Mouse (Mus musculus) embryonic facial prominence, embryonic 10.5 days (tissue): ENCODE measurements around the gene Csnk2a2. TPM values are rescaled to one million over a fixed set of nuclear protein-coding genes. Genes with fewer than 3 reads are reported as not detected.

Experiments used
- DNase-seq: peaks from one replicate; pipeline ENCODE4 v3.0.0-alpha.2; 2017; ENCODE audit warnings: low spot score
- H3K27ac ChIP-seq: fragments of 300-500 bp; sonication (generic); replicated peaks from 2 replicates; pipeline ENCODE4 v1.5.1; 2016; ENCODE audit warnings: mild to moderate bottlenecking
- H3K27me3 ChIP-seq: fragments of 300-500 bp; sonication (generic); replicated peaks from 2 replicates; pipeline ENCODE4 v1.6.1; 2016; ENCODE audit warnings: low read depth, mild to moderate bottlenecking; ENCODE audit not compliant: poor library complexity, severe bottlenecking
- H3K36me3 ChIP-seq: fragments of 300-500 bp; sonication (generic); replicated peaks from 2 replicates; pipeline ENCODE4 v1.6.1; 2016; ENCODE audit warnings: mild to moderate bottlenecking, moderate library complexity
- H3K4me1 ChIP-seq: fragments of 300-500 bp; sonication (generic); 2 replicates; pipeline ENCODE4 v1.6.1; 2016
- H3K4me3 ChIP-seq: fragments of 300-500 bp; sonication (generic); 2 replicates; pipeline ENCODE4 v1.5.1; 2016; ENCODE audit warnings: mild to moderate bottlenecking, moderate library complexity
- H3K9me3 ChIP-seq: fragments of 300-500 bp; sonication (generic); 2 replicates; pipeline ENCODE4 v1.6.1; 2016; ENCODE audit warnings: mild to moderate bottlenecking
- WGBS: fragments of 180-500 bp; shearing (Covaris S2); methylation state at CpG from one replicate; pipeline ENCODE4 v1.1.7; 2016; 5-methylcytosine and 5-hydroxymethylcytosine counted together
- polyA plus RNA-seq: library from polyadenylated mRNA; unstranded; fragments of >200 nt; fragmentation: Nextera tagmentation; extraction: Ambion mirVana; gene quantifications from 2 replicates; pipeline ENCODE4 v1.2.1, GENCODE M21; 2016

The Csnk2a2 gene
- polyA plus RNA-seq, 1 experiment from 2014 or later, result 15.2 TPM

GRCm38 (mm10) chr8:95433124-95433523 lies 56.7 kb downstream of the Csnk2a2 start:
- H3K4me1 ChIP-seq, result peaks cover 46% of the 10 kb centered on the region
- no peaks in the 10 kb centered on the region for H3K27me3 ChIP-seq
- no peak overlapping the region for H3K27ac ChIP-seq
- no peaks in the 10 kb centered on the region; the same call in none of the 2 replicates for H3K36me3 ChIP-seq
- H3K4me3 ChIP-seq, result peak overlapping the region; percentile 91
- no peaks in the 10 kb centered on the region for H3K9me3 ChIP-seq
- DNase-seq, result no peak
- WGBS, result 80% methylated on average over 4 of the region's 4 CpGs

GRCm38 (mm10) chr8:95432471-95432870 lies 57.4 kb downstream of the Csnk2a2 start:
- no peak overlapping the region for H3K27ac ChIP-seq
- WGBS, result 90% methylated on average over 3 of the region's 3 CpGs
- no peaks in the 10 kb centered on the region; the same call in none of the 2 replicates for H3K36me3 ChIP-seq
- no peak for DNase-seq
- H3K27me3 ChIP-seq, result no peaks in the 10 kb centered on the region
- H3K4me3 ChIP-seq, result no peak overlapping the region
- no peaks in the 10 kb centered on the region for H3K9me3 ChIP-seq
- H3K4me1 ChIP-seq, result peaks cover 52% of the 10 kb centered on the region

GRCm38 (mm10) chr8:95429945-95430344 lies 59.9 kb downstream of the Csnk2a2 start:
- peaks cover 60% of the 10 kb centered on the region for H3K4me1 ChIP-seq

GRCm38 (mm10) chr8:95427594-95428535 lies 62.0 kb downstream of the Csnk2a2 start:
- H3K4me3 ChIP-seq, result no peak overlapping the region

More at GRCm38 (mm10) chr8:95429945-95430344, 59.9 kb downstream of the Csnk2a2 start:
- Histone ChIP-seq H3K27me3 (no peaks in the 10 kb centered on the region), H3K9me3 (no peaks in the 10 kb centered on the region), H3K4me3 (0 out of 2 replicates have a peak overlapping the region, but pooled peaks have one; percentile 1), H3K36me3 (no peaks in the 10 kb centered on the region; the same call in none of the 2 replicates), H3K27ac (no peak overlapping the region)
- DNase-seq, result peak; percentile 45
- WGBS, result 47% methylated on average over 3 of the region's 3 CpGs

GRCm38 (mm10) chr8:95426781-95427281 lies 63.0 kb downstream of the Csnk2a2 start:
- no peak for DNase-seq
- Histone ChIP-seq H3K27ac (no peak overlapping the region), H3K4me1 (peaks cover 40% of the 10 kb centered on the region), H3K4me3 (no peak overlapping the region), H3K9me3 (no peaks in the 10 kb centered on the region), H3K36me3 (peaks cover 26% of the 10 kb centered on the region), H3K27me3 (no peaks in the 10 kb centered on the region)
- WGBS, result 85% methylated on average over 2 of the region's 2 CpGs

More at GRCm38 (mm10) chr8:95427594-95428535, 62.0 kb downstream of the Csnk2a2 start:
- Histone ChIP-seq H3K9me3 (no peaks in the 10 kb centered on the region), H3K27me3 (no peaks in the 10 kb centered on the region), H3K4me1 (peaks cover 49% of the 10 kb centered on the region), H3K27ac (peak overlapping the region; percentile 55), H3K36me3 (peaks cover 16% of the 10 kb centered on the region)
- peak; percentile 73 for DNase-seq
- WGBS, result 41% methylated on average over 12 of the region's 12 CpGs

GRCm38 (mm10) chr8:95424682-95425081 lies 65.2 kb downstream of the Csnk2a2 start:
- Histone ChIP-seq H3K4me1 (peaks cover 25% of the 10 kb centered on the region), H3K27me3 (no peaks in the 10 kb centered on the region), H3K9me3 (no peaks in the 10 kb centered on the region), H3K27ac (no peak overlapping the region), H3K4me3 (no peak overlapping the region), H3K36me3 (peaks cover 48% of the 10 kb centered on the region)
- DNase-seq, result no peak
- WGBS, result 92% methylated on average over 7 of the region's 7 CpGs

- WGBS, result 91% methylated on average over 14 of the region's 14 CpGs
- H3K4me1 ChIP-seq, result peaks cover 6% of the 10 kb centered on the region
- H3K9me3 ChIP-seq, result no peaks in the 10 kb centered on the region
- H3K36me3 ChIP-seq, result peaks cover 61% of the 10 kb centered on the region
- H3K27ac ChIP-seq, result no peak overlapping the region
- H3K4me3 ChIP-seq, result no peak overlapping the region
- no peaks in the 10 kb centered on the region for H3K27me3 ChIP-seq
- DNase-seq, result no peak
Observed at GRCm38 (mm10) chr8:95422193-95422810, 67.5 kb downstream of the Csnk2a2 start.

GRCm38 (mm10) chr8:95411309-95411972 lies 78.4 kb downstream of the Csnk2a2 start:
- no peaks in the 10 kb centered on the region for H3K36me3 ChIP-seq
- H3K4me3 ChIP-seq, result no peak overlapping the region
- peak; percentile 29 for DNase-seq
- no peaks in the 10 kb centered on the region for H3K27me3 ChIP-seq
- peaks cover 9% of the 10 kb centered on the region for H3K4me1 ChIP-seq
- H3K27ac ChIP-seq, result peak overlapping the region; percentile 40; the same call in 1 of the 2 replicates
- 42% methylated on average over 10 of the region's 10 CpGs for WGBS
- no peaks in the 10 kb centered on the region for H3K9me3 ChIP-seq

- Histone ChIP-seq H3K9me3 (no peaks in the 10 kb centered on the region), H3K36me3 (no peaks in the 10 kb centered on the region), H3K27me3 (no peaks in the 10 kb centered on the region), H3K4me3 (no peak overlapping the region), H3K27ac (no peak overlapping the region), H3K4me1 (peaks cover 9% of the 10 kb centered on the region)
- 83% methylated on average over 5 of the region's 5 CpGs for WGBS
- DNase-seq, result no peak
Observed at GRCm38 (mm10) chr8:95409518-95409917, 80.3 kb downstream of the Csnk2a2 start.

- Histone ChIP-seq H3K4me1 (peaks cover 18% of the 10 kb centered on the region), H3K27ac (no peak overlapping the region), H3K9me3 (no peaks in the 10 kb centered on the region), H3K4me3 (no peak overlapping the region), H3K27me3 (no peaks in the 10 kb centered on the region), H3K36me3 (no peaks in the 10 kb centered on the region)
- DNase-seq, result no peak
- 77% methylated on average over 7 of the region's 7 CpGs for WGBS
Observed at GRCm38 (mm10) chr8:95401091-95401490, 88.7 kb downstream of the Csnk2a2 start.

- no peak for DNase-seq
- peaks cover 36% of the 10 kb centered on the region for H3K4me1 ChIP-seq
- H3K27ac ChIP-seq, result no peak overlapping the region
- no peaks in the 10 kb centered on the region for H3K36me3 ChIP-seq
- no peaks in the 10 kb centered on the region for H3K9me3 ChIP-seq
- H3K27me3 ChIP-seq, result no peaks in the 10 kb centered on the region
- WGBS, result 88% methylated on average over 9 of the region's 9 CpGs
- no peak overlapping the region for H3K4me3 ChIP-seq
Observed at GRCm38 (mm10) chr8:95399131-95399530, 90.7 kb downstream of the Csnk2a2 start.

GRCm38 (mm10) chr8:95397201-95397600 lies 92.6 kb downstream of the Csnk2a2 start:
- WGBS, result 51% methylated on average over 5 of the region's 5 CpGs
- H3K27me3 ChIP-seq, result no peaks in the 10 kb centered on the region
- peaks cover 36% of the 10 kb centered on the region for H3K4me1 ChIP-seq
- DNase-seq, result no peak
- no peaks in the 10 kb centered on the region for H3K9me3 ChIP-seq
- H3K36me3 ChIP-seq, result no peaks in the 10 kb centered on the region
- no peak overlapping the region for H3K4me3 ChIP-seq
- peak overlapping the region; percentile 72 for H3K27ac ChIP-seq
